Mouse (Mus musculus) neural tube, embryonic 14.5 days (tissue): ENCODE results near the gene Grb14. TPM values are rescaled to one million over a fixed set of nuclear protein-coding genes. Genes with fewer than 3 reads are reported as not detected.

Experiments
- ATAC-seq: fragments of 200-750 bp; cut with Nextera tagmentation; 2 replicates; pipeline ENCODE4 v1.8.0; 2017; ENCODE audit warnings: low read depth, mild to moderate bottlenecking, moderate TSS enrichment, moderate library complexity
- H3K27ac ChIP-seq: fragments of 300-500 bp; sonication (generic); 2 replicates; pipeline ENCODE4 v1.5.1; 2014; ENCODE audit warnings: low read depth, mild to moderate bottlenecking, control low read depth, low read length, moderate library complexity, mixed read lengths
- H3K27me3 ChIP-seq: fragments of 300-500 bp; sonication (generic); 2 replicates; pipeline ENCODE4 v1.6.1; 2014; ENCODE audit warnings: low read length; ENCODE audit not compliant: control insufficient read depth, insufficient read depth
- H3K36me3 ChIP-seq: fragments of 300-500 bp; sonication (generic); 2 replicates; pipeline ENCODE4 v1.6.1; 2014; ENCODE audit warnings: low read length, mixed read lengths; ENCODE audit not compliant: control insufficient read depth, insufficient read depth
- H3K4me1 ChIP-seq: fragments of 300-500 bp; sonication (generic); 2 replicates; pipeline ENCODE4 v1.6.1; 2014; ENCODE audit warnings: low read length; ENCODE audit not compliant: control insufficient read depth, insufficient read depth
- H3K4me2 ChIP-seq: fragments of 300-500 bp; sonication (generic); 2 replicates; pipeline ENCODE4 v1.6.1; 2014; ENCODE audit warnings: mild to moderate bottlenecking, low read depth, low read length, control low read depth
- H3K4me3 ChIP-seq: fragments of 300-500 bp; sonication (generic); 2 replicates; pipeline ENCODE4 v1.5.1; 2014; ENCODE audit warnings: low read depth, low read length, control low read depth, mixed read lengths
- H3K9ac ChIP-seq: fragments of 300-500 bp; sonication (generic); replicated peaks from 2 replicates; pipeline ENCODE4 v1.6.1; 2014; ENCODE audit warnings: low read depth, mild to moderate bottlenecking, control low read depth, low read length, mixed read lengths
- H3K9me3 ChIP-seq: fragments of 300-500 bp; sonication (generic); 2 replicates; pipeline ENCODE4 v1.6.1; 2016; ENCODE audit warnings: low read length; ENCODE audit not compliant: control insufficient read depth
- WGBS: fragments of 180-500 bp; shearing (Covaris S2); extraction: QIAGEN DNeasy Blood & Tissue Kit; methylation state at CpG from one replicate; pipeline ENCODE4 v1.1.7; 2014; 5-methylcytosine and 5-hydroxymethylcytosine counted together
- polyA plus RNA-seq: library from polyadenylated mRNA; unstranded; fragments of >200 nt; fragmentation: Nextera tagmentation; extraction: Ambion mirVana; gene quantifications from 2 replicates; pipeline ENCODE4 v1.2.1, GENCODE M21; 2014

The Grb14 gene
- polyA plus RNA-seq, 1 experiment from 2014 or later: 23.2 TPM

DNA sequence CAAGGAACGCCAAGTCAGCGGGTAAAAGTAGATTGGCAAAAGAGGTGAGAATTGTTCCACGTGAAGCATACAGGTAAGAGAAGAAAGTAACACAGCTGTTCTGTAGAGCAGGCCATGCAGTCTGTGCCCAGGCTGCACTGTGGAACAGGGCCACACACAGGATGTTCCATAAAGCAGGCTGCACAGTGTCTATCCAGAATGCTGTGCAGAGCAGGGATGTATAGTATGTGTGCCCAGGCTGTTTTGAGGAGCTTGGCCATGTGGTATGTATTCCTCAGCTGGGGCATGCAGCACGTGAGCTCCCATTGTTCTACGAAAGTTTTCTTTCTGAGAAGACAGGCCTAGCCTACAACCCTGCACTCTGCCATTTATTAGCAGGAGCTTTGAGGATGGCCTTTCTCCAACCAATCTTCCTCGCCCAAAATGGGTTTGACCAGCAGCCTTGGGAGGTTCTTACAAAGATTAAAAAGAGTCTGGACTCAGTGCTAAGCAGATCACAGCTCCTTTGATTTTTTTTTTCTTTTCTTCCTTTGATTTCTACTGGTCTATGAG lies 57.8 kb downstream of the Grb14 start:
- WGBS: 83% methylated on average over 6 of the region's 6 CpGs
- no peaks in the 10 kb centered on the region for H3K36me3 ChIP-seq
- H3K4me3 ChIP-seq: no peak overlapping the region
- no peak for ATAC-seq
- no peak overlapping the region for H3K4me2 ChIP-seq
- H3K4me1 ChIP-seq: no peaks in the 10 kb centered on the region
- H3K27ac ChIP-seq: no peak overlapping the region
- H3K9me3 ChIP-seq: no peaks in the 10 kb centered on the region
- no peaks in the 10 kb centered on the region for H3K27me3 ChIP-seq
- H3K9ac ChIP-seq: no peak overlapping the region

DNA sequence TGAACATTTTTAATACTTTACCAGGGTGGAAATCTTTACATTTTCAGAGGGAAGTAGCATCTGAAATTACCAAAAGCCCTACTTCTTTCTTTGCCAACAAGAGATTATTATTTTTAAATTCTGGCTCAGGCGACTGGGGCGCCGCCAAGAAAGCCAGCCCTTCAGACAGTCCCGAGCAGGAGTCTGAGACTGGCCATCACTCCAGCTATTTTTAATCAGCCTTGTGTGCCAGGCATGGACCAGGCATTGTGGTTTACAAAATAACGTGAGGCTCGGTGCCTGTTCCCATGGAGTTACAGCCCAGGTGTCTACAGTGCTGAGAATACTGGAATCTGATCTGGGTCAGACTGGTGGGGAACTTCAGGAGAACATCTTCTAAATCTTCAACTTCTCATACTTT lies 58.5 kb downstream of the Grb14 start:
- H3K9ac ChIP-seq: no peak overlapping the region
- no peak overlapping the region for H3K27ac ChIP-seq
- no peak overlapping the region for H3K4me3 ChIP-seq
- no peaks in the 10 kb centered on the region for H3K27me3 ChIP-seq
- H3K9me3 ChIP-seq: no peaks in the 10 kb centered on the region
- H3K4me2 ChIP-seq: no peak overlapping the region
- H3K36me3 ChIP-seq: no peaks in the 10 kb centered on the region
- 87% methylated on average over 6 of the region's 6 CpGs for WGBS
- ATAC-seq: no peak
- H3K4me1 ChIP-seq: no peaks in the 10 kb centered on the region

DNA sequence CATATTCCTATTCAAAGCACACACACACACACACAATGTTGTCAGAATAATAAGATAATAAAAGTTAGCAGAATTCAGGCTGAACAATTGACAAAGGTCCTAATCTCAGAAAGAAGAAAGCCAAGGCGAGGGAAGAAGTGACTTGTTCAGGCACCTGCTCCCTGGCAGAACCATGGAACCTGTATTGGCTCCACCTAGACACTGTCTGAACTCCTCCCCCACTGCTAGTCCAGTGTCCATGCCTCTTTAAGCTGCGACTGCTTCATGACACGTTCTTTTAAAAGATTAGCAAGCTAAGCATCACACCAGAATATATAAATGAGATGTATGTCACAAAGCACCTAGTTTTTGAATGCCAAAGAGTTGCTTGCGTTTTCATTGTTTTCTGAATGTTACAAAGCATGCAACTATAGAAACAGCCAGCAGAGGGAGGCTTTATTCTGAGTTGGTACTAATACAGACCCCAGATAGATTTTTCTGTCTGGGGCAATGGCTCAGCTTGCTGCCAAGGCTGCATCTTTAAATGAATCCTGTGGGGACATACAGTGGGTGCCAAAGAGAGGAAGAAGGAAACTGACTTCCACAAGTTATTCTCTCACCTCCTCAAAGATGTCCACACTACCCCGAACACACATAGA lies 59.4 kb downstream of the Grb14 start:
- Histone ChIP-seq H3K27ac (no peak overlapping the region), H3K4me2 (no peak overlapping the region), H3K4me1 (no peaks in the 10 kb centered on the region), H3K27me3 (no peaks in the 10 kb centered on the region), H3K9me3 (no peaks in the 10 kb centered on the region), H3K9ac (no peak overlapping the region), H3K36me3 (no peaks in the 10 kb centered on the region), H3K4me3 (no peak overlapping the region)
- peak; percentile 87 for ATAC-seq
- 34% methylated on average over 5 of the region's 5 CpGs for WGBS

DNA sequence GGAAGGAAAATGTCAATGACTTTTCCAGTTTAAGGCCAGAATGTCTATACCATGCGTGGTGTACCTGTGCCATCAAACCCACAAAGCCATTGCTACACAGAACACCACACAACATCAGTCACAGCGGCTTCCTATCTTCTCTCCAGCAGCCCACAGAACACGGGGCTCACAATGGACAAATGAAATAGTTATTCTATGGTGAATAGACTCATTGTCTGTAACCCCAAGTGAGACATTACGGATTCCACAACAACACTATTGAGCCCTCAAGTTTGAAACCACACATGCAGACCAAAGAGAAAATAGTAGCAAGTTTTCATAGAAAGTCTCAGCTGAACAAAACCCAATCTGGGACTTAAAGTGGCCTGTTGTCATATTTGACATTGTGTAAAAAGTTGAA lies 62.6 kb downstream of the Grb14 start:
- Histone ChIP-seq H3K27ac (no peak overlapping the region), H3K9me3 (no peaks in the 10 kb centered on the region), H3K9ac (no peak overlapping the region), H3K27me3 (no peaks in the 10 kb centered on the region), H3K4me1 (no peaks in the 10 kb centered on the region), H3K36me3 (no peaks in the 10 kb centered on the region), H3K4me2 (no peak overlapping the region), H3K4me3 (no peak overlapping the region)
- no peak for ATAC-seq
- WGBS: 69% methylated on average over 4 of the region's 4 CpGs

DNA sequence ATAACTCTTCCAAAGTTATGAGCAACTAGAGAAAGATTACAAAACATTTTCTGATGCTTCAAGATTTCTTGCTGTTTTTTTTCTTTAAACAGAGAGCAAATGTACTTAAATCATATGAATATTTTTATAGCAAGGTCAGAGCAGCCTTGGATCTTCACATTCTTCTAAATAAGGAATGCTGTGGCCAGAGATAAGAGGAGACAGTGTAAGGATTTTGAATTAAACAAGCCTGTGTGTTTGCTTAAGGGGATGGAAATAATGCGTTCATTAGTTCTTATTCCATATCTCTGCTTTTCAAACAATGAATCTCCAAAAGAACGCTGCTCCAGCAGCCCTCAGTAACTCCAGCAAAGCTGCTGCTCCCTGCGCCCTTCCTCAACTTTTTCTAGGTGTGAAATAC lies 63.4 kb downstream of the Grb14 start:
- Histone ChIP-seq H3K4me1 (no peaks in the 10 kb centered on the region), H3K4me3 (no peak overlapping the region), H3K27me3 (no peaks in the 10 kb centered on the region), H3K9me3 (no peaks in the 10 kb centered on the region), H3K9ac (no peak overlapping the region), H3K4me2 (no peak overlapping the region), H3K36me3 (no peaks in the 10 kb centered on the region), H3K27ac (no peak overlapping the region)
- ATAC-seq: no peak
- WGBS: 78% methylated on average over 3 of the region's 3 CpGs

DNA sequence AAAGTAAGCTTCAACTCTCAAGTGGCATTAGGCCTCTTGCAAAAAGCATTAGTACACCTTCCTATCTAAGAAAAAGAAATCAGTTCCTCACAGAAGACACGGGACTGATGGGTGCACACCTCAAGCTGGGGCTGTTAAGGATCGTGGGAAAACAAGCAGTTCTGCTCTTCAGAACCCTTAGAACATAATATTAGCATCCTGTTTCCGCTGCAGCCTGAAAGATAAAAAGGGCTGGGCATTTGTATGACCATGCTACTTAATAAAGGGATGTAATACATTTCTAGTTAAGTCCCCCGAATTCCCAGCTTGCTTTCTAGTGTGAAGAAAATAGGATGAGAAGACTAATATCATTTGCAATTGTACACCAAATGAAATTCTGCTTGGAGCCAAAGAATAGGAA lies 65.1 kb downstream of the Grb14 start:
- 85% methylated on average over 4 of the region's 4 CpGs for whole genome bisulfite sequencing
- Histone ChIP-seq H3K9me3 (no peaks in the 10 kb centered on the region), H3K4me3 (no peak overlapping the region), H3K4me2 (no peak overlapping the region), H3K36me3 (no peaks in the 10 kb centered on the region), H3K9ac (no peak overlapping the region), H3K27me3 (no peaks in the 10 kb centered on the region), H3K4me1 (no peaks in the 10 kb centered on the region), H3K27ac (no peak overlapping the region)
- no peak for ATAC-seq

DNA sequence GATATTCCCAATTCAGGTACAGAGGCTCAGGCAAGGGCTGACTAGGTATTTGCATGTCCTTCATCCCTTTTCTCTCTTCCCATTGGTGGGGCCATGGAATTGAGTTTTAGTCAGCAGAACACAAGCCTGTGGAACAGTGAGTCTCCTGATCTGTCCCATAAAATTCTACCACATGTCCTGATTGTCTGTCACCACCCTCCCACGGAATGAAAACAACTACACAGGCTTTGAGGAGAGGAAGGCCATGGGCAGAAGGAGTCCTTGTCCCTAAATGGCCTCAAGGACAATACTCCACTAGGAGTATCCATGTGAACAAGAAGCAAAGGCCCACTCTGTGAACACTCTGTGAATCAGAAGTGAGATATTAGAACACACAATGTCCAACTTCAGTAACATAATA lies 69.3 kb downstream of the Grb14 start:
- Histone ChIP-seq H3K4me3 (no peak overlapping the region), H3K4me2 (no peak overlapping the region), H3K27me3 (no peaks in the 10 kb centered on the region), H3K9ac (no peak overlapping the region), H3K4me1 (no peaks in the 10 kb centered on the region), H3K9me3 (no peaks in the 10 kb centered on the region), H3K36me3 (no peaks in the 10 kb centered on the region), H3K27ac (no peak overlapping the region)
- no peak for ATAC-seq
- 46% methylated on average over 1 of the region's 1 CpGs for WGBS

DNA sequence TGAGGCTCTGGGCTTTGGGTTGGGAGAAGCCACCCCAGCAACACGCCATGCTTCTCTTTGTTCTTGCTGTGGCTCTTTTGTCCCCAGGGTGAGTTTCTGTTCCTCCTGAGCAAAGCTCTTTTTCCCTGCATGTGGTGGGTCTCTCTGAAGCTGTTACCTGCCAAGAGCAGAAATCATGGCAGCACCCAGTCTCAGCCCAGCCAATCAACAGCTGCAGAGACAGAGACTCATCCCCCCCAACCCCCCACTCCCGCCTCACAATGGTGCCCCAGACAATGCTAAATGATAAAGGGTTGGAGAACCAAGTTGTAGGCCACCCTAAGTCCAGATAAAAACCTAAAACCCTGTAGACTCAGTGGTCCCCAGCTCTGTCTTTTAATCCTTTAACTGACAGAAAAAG lies 75.6 kb downstream of the Grb14 start:
- H3K36me3 ChIP-seq: no peaks in the 10 kb centered on the region
- H3K4me2 ChIP-seq: no peak overlapping the region
- H3K9ac ChIP-seq: no peak overlapping the region
- WGBS: 57% methylated on average over 2 of the region's 2 CpGs
- H3K27me3 ChIP-seq: no peaks in the 10 kb centered on the region
- H3K27ac ChIP-seq: no peak overlapping the region
- no peak; the same call in 1 of the 2 replicates for ATAC-seq
- no peak overlapping the region for H3K4me3 ChIP-seq
- H3K4me1 ChIP-seq: no peaks in the 10 kb centered on the region
- H3K9me3 ChIP-seq: no peaks in the 10 kb centered on the region

DNA sequence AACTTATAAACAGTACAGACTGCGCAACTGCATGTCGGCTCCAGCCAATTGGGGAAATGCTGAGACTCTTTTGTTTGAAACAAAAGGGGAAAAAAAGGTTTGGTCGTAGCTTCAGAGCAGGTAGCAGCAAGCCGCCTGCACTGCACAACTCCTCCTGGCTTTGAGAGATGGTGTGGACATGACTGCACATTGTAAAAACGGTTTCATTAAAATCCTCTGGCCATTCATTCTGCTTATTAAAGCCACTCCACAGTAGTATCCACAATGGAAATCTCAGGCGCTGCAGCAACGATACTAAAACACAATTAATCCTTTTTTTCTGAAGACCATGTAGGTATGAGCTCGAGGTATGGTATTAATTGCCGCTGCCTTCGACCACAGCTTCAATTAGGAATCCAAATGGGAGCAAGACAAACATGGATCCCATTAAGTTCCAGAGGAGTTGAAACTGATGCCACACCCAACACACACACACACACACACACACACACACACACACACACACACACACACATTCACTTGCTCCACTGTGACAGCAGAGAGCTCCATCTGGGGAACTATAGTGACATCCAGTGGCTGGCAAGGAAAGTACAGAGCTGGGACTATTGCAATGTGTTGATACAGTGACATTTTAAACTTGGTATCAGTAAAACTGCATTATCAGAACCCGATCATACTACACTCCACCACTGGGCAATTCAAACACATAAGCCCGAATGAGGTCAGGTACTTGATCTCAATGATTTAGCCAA lies 76.2 kb downstream of the Grb14 start:
- WGBS: 81% methylated on average over 12 of the region's 12 CpGs
- H3K27ac ChIP-seq: no peak overlapping the region
- ATAC-seq: peak; percentile 90

More for the DNA sequence above, 76.2 kb downstream of the Grb14 start:
- Histone ChIP-seq H3K4me2 (no peak overlapping the region), H3K36me3 (no peaks in the 10 kb centered on the region), H3K4me1 (no peaks in the 10 kb centered on the region), H3K4me3 (no peak overlapping the region), H3K27me3 (no peaks in the 10 kb centered on the region), H3K9ac (no peak overlapping the region), H3K9me3 (no peaks in the 10 kb centered on the region)
